Mouse (Mus musculus) cerebellum, adult 2 months (tissue): ENCODE results near the gene Gabrb2.

Experiments used
- CTCF ChIP-seq: fragments of 200-500 bp; IDR thresholded peaks from 2 replicates; pipeline ENCODE4 v1.5.1; 2011; ENCODE audit warnings: low read depth, mild to moderate bottlenecking, control low read depth, low read length, moderate library complexity, borderline replicate concordance; ENCODE audit not compliant: insufficient read depth
- POLR2A ChIP-seq: fragments of 200-500 bp; IDR thresholded peaks from 2 replicates; pipeline ENCODE4 v1.6.1; 2011; ENCODE audit warnings: low read length, control low read depth, borderline replicate concordance; ENCODE audit not compliant: insufficient read depth

GRCm38 (mm10) chr11:42393451-42393850 lies 26.1 kb upstream of the Gabrb2 start:
- TF ChIP-seq CTCF (no peak), POLR2A (no peak)
